Mouse (Mus musculus) intestine, postnatal 0 days (tissue): ENCODE measurements around the gene Ift52. TPM values are rescaled to one million over a fixed set of nuclear protein-coding genes. Genes with fewer than 3 reads are reported as not detected.

ENCODE experiments used
- ATAC-seq: fragments of 200-750 bp; cut with Nextera tagmentation; 2 replicates; pipeline ENCODE4 v1.8.0; 2017; ENCODE audit warnings: mild to moderate bottlenecking, moderate TSS enrichment, moderate library complexity
- H3K27ac ChIP-seq: fragments of 300-500 bp; sonication (generic); 2 replicates; pipeline ENCODE4 v1.5.1; 2014; ENCODE audit warnings: mild to moderate bottlenecking, low read depth, low read length, moderate library complexity
- H3K27me3 ChIP-seq: fragments of 300-500 bp; sonication (generic); replicated peaks from 2 replicates; pipeline ENCODE4 v1.6.1; 2014; ENCODE audit warnings: low read length, mixed read lengths; ENCODE audit not compliant: control insufficient read depth, insufficient read depth
- H3K36me3 ChIP-seq: fragments of 300-500 bp; sonication (generic); 2 replicates; pipeline ENCODE4 v1.6.1; 2014; ENCODE audit warnings: mild to moderate bottlenecking, moderate library complexity; ENCODE audit not compliant: control insufficient read depth, insufficient read depth
- H3K4me1 ChIP-seq: fragments of 300-500 bp; sonication (generic); replicated peaks from 2 replicates; pipeline ENCODE4 v1.6.1; 2014; ENCODE audit warnings: antibody characterized with exemption, low read length, mixed read lengths; ENCODE audit not compliant: control insufficient read depth, insufficient read depth
- H3K4me2 ChIP-seq: fragments of 300-500 bp; sonication (generic); replicated peaks from 2 replicates; pipeline ENCODE4 v1.6.1; 2014; ENCODE audit warnings: low read depth, mild to moderate bottlenecking, moderate library complexity
- H3K4me3 ChIP-seq: fragments of 300-500 bp; sonication (generic); 2 replicates; pipeline ENCODE4 v1.5.1; 2014; ENCODE audit warnings: low read depth, low read length
- H3K9ac ChIP-seq: fragments of 300-500 bp; sonication (generic); 2 replicates; pipeline ENCODE4 v1.6.1; 2014; ENCODE audit warnings: mild to moderate bottlenecking, low read depth, low read length
- H3K9me3 ChIP-seq: fragments of 300-500 bp; sonication (generic); 2 replicates; pipeline ENCODE4 v1.6.1; 2016; ENCODE audit warnings: mixed run types; ENCODE audit not compliant: control insufficient read depth
- CTCF ChIP-seq: sonication (generic); IDR thresholded peaks from 2 replicates; pipeline ENCODE4 v1.5.1; 2016; ENCODE audit warnings: low read depth, mild to moderate bottlenecking, control low read depth, antibody characterized with exemption, moderate library complexity
- WGBS: fragments of 180-500 bp; shearing (Covaris S2); extraction: QIAGEN DNeasy Blood & Tissue Kit; methylation state at CpG from one replicate; pipeline ENCODE4 v1.1.7; 2014; 5-methylcytosine and 5-hydroxymethylcytosine counted together
- polyA plus RNA-seq: library from polyadenylated mRNA; unstranded; fragments of >200 nt; fragmentation: Nextera tagmentation; extraction: Ambion mirVana; gene quantifications from 2 replicates; pipeline ENCODE4 v1.2.1, GENCODE M21; 2015

Ift52 gene
- polyA plus RNA-seq, 1 experiment from 2014 or later, result 30.0 TPM

DNA sequence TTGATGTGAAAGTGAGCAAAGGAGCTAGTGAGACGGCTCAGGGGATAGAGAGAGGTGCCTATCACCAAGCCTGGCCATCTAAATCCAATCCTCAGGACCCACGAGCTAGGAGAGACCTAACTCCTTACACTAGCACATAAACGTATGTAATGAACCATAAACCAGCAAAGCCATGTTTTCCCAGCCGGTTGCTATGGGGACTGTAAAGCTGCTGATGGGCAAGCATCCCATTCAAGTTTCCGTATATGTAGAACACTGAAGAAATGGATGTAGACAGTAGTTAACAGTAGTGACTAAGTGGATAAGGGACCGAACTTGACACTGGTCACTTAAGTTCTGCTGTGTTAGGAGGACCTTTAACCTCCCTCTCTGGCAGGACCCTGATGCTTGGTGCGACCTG lies 56.9 kb downstream of the Ift52 start:
- no peak overlapping the region; the same call in 1 of the 2 replicates for H3K27ac ChIP-seq
- H3K9me3 ChIP-seq, result no peaks in the 10 kb centered on the region
- H3K36me3 ChIP-seq, result peaks cover 21% of the 10 kb centered on the region
- TF ChIP-seq CTCF, result no peak
- H3K27me3 ChIP-seq, result no peaks in the 10 kb centered on the region
- no peak overlapping the region for H3K4me2 ChIP-seq
- WGBS, result 75% methylated on average over 7 of the region's 7 CpGs
- no peak overlapping the region for H3K9ac ChIP-seq
- H3K4me1 ChIP-seq, result 0 out of 2 replicates have a peak, but pooled peaks cover 6% of the 10 kb centered on the region
- ATAC-seq, result no peak
- H3K4me3 ChIP-seq, result no peak overlapping the region

DNA sequence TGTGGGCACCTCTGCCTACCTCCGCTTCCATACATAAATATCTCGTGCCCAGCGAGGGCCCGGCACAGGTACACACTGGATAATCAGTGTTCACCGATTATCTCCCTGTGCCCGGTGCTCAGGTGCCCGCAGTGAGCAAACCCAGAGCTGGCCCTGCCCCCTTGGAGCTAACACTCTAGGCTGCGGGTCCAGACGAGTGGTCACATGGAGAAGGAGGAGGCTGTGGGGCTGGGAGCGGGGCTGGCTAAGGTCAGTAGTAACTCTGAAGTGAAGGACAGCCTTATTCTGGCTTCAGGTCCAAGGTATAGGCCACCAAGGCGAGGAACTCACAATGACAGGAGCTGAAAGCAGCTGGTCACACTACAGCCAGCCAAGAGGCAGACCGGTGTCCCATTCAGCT lies 57.7 kb downstream of the Ift52 start:
- H3K27ac ChIP-seq, result no peak overlapping the region
- H3K4me2 ChIP-seq, result no peak overlapping the region
- peaks cover 29% of the 10 kb centered on the region for H3K36me3 ChIP-seq
- H3K4me1 ChIP-seq, result 0 out of 2 replicates have a peak, but pooled peaks cover 6% of the 10 kb centered on the region
- H3K9me3 ChIP-seq, result no peaks in the 10 kb centered on the region
- no peaks in the 10 kb centered on the region for H3K27me3 ChIP-seq
- no peak overlapping the region for H3K4me3 ChIP-seq
- H3K9ac ChIP-seq, result no peak overlapping the region
- WGBS, result 95% methylated on average over 12 of the region's 12 CpGs
- TF ChIP-seq CTCF, result no peak
- no peak for ATAC-seq

DNA sequence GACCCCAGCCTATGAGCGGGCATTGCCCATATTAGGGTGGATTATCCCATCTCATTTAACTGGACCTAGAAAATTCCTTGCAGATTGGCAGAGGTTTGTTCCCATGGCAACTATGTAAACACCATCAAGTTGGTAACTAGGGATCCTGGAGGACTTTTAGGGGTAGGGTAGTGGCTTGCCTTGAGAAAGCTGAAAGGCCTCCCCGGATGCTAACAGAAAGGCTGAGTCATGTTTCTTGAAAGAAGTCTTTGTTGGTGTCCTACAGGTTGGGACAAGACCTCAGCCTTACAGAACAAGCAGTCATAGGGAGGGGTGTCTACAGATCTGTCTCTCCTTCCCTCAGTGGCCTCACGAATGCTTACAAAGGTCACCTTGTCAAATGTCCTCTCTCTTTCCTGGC lies 58.1 kb downstream of the Ift52 start:
- 82% methylated on average over 3 of the region's 3 CpGs for WGBS

DNA sequence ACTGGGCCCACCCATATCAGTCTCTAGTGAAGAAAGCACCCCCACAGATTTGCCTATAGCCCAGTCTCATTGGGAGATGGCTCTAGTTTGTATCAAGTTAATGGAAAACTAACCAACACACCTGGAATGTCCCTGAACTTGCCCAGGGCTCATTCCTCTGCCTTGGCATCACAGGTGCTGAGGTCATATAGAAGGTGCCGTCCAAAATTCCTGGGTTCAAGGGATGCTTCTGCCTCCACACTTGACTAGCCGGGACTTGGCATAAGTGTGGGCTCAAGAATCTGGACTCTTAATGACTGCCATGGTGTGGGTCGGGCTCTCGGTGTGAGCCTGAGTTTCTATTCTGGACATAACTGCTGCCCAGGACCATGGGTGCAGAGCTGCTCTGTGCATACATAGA lies 61.9 kb downstream of the Ift52 start:
- Histone ChIP-seq H3K4me3 (no peak overlapping the region), H3K4me2 (no peak overlapping the region), H3K27ac (no peak overlapping the region), H3K36me3 (peaks cover 25% of the 10 kb centered on the region), H3K4me1 (no peaks in the 10 kb centered on the region), H3K27me3 (no peaks in the 10 kb centered on the region), H3K9me3 (no peaks in the 10 kb centered on the region), H3K9ac (no peak overlapping the region)
- no peak for ATAC-seq
- WGBS, result 90% methylated on average over 4 of the region's 4 CpGs
- no peak for TF ChIP-seq CTCF

More for the DNA sequence above, 58.1 kb downstream of the Ift52 start:
- Histone ChIP-seq H3K27me3 (no peaks in the 10 kb centered on the region), H3K27ac (no peak overlapping the region), H3K9me3 (no peaks in the 10 kb centered on the region), H3K9ac (no peak overlapping the region), H3K4me2 (no peak overlapping the region), H3K36me3 (peaks cover 29% of the 10 kb centered on the region), H3K4me3 (no peak overlapping the region), H3K4me1 (0 out of 2 replicates have a peak, but pooled peaks cover 6% of the 10 kb centered on the region)
- ATAC-seq, result no peak
- TF ChIP-seq CTCF, result no peak

DNA sequence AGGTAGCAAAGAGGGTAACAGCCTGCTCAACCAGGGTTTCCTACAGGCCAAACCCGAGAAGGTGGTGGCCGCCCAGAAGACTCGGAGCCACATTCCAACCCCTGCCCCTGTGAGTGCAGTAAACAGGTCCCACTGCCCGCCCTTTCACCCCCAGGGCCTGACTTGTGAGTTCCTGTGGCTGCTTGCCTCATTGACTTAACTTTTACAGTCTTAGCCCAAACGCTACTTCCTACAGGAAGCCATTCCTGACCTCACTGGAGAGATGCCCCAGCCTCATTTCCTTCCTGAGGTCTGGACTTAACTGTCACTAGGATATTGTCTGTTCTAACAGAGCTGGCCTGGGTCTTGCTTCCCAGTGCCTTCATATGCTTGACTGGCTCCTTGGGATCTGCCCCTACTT lies 65.4 kb downstream of the Ift52 start:
- WGBS, result 72% methylated on average over 5 of the region's 5 CpGs
- Histone ChIP-seq H3K4me3 (no peak overlapping the region), H3K9me3 (no peaks in the 10 kb centered on the region), H3K4me1 (no peaks in the 10 kb centered on the region), H3K4me2 (no peak overlapping the region), H3K27ac (no peak overlapping the region), H3K9ac (no peak overlapping the region), H3K36me3 (peaks cover 18% of the 10 kb centered on the region), H3K27me3 (no peaks in the 10 kb centered on the region)
- no peak for TF ChIP-seq CTCF
- ATAC-seq, result no peak

DNA sequence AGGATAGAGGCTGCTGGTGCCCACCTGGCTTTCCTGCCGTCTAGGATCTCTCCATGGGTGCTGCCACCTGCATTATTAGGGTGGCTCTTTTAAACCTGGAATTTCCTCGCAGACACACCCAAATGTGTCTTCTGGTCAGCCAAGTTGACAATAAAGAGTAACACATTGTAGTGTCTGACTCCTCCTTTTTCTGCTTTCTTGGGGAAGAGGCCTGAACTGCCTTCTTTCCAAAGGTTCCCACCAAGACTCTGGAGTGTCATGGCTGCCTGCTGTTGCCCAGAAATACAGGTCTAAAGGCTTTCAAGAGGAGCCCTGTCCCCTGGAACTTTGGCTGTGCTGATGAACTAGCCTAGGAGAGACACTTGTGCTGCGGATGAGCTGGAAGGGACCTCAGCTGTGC lies 67.4 kb downstream of the Ift52 start:
- H3K4me2 ChIP-seq, result no peak overlapping the region
- no peak for ATAC-seq
- H3K4me3 ChIP-seq, result no peak overlapping the region
- no peak overlapping the region for H3K9ac ChIP-seq
- H3K27me3 ChIP-seq, result no peaks in the 10 kb centered on the region
- H3K4me1 ChIP-seq, result no peaks in the 10 kb centered on the region
- 75% methylated on average over 3 of the region's 3 CpGs for WGBS
- no peak for TF ChIP-seq CTCF
- H3K36me3 ChIP-seq, result peaks cover 9% of the 10 kb centered on the region; the same call in 1 of the 2 replicates
- H3K27ac ChIP-seq, result no peak overlapping the region
- no peaks in the 10 kb centered on the region for H3K9me3 ChIP-seq

DNA sequence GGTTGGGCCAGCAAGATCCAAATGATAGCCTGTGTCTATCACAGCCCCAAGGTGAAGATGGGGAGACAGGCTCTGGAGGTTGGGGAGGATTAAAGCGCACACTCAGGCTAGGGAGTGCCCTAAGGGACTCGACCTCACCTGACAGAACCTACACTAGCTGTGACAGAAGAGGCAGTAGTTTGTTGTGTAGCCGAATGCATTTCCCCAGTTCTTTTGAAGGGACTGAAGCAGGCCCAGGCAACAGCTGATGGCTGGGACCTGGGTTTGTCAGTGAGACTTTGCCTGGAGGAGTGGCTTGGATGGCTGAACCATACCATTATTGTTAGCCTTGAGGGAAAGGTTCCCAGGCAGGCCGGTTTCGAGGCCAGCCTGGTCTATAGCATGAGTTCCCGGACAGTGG lies 67.9 kb downstream of the Ift52 start:
- 84% methylated on average over 6 of the region's 6 CpGs for WGBS
- Histone ChIP-seq H3K4me1 (no peaks in the 10 kb centered on the region), H3K36me3 (0 out of 2 replicates have a peak, but pooled peaks cover 5% of the 10 kb centered on the region), H3K9ac (no peak overlapping the region), H3K9me3 (no peaks in the 10 kb centered on the region), H3K4me2 (no peak overlapping the region), H3K27ac (no peak overlapping the region), H3K4me3 (no peak overlapping the region), H3K27me3 (no peaks in the 10 kb centered on the region)
- ATAC-seq, result no peak
- no peak for TF ChIP-seq CTCF
